Mouse (Mus musculus) E14TG2a.4 (cell line): ENCODE measurements around the gene Immp2l.
"Not testable (repeated sequence)": the region's sequence is repeated elsewhere in the genome, so short reads cannot be mapped to it uniquely, and the experiment has no call there.

Experiments
- H3K27me3 ChIP-seq: 2 replicates; pipeline ENCODE4 v1.6.1; 2014; ENCODE audit warnings: low read length, control low read depth; ENCODE audit not compliant: insufficient read depth
- H3K36me3 ChIP-seq: 2 replicates; pipeline ENCODE4 v1.6.1; 2014; ENCODE audit warnings: low read length, control low read depth; ENCODE audit not compliant: insufficient read depth
- H3K4me1 ChIP-seq: replicated peaks from 2 replicates; pipeline ENCODE4 v1.6.1; 2014; ENCODE audit warnings: low read depth, low read length, control low read depth
- H3K4me3 ChIP-seq: replicated peaks from 2 replicates; pipeline ENCODE4 v1.5.1; 2014; ENCODE audit warnings: mild to moderate bottlenecking, low read length
- H3K9me3 ChIP-seq: 2 replicates; pipeline ENCODE4 v1.6.1; 2014; ENCODE audit warnings: low read length, control low read depth
- CTCF ChIP-seq: conservative IDR thresholded peaks from 2 replicates; pipeline ENCODE4 v1.5.1; 2014; ENCODE audit warnings: low read length
- NANOG ChIP-seq: IDR thresholded peaks from 2 replicates; pipeline ENCODE4 v1.6.1; 2014; ENCODE audit warnings: borderline replicate concordance, low read length, mixed read lengths
- POU5F1 ChIP-seq: IDR thresholded peaks from 2 replicates; pipeline ENCODE4 v1.6.1; 2014; ENCODE audit warnings: low read length, borderline replicate concordance

Gene Immp2l

DNA sequence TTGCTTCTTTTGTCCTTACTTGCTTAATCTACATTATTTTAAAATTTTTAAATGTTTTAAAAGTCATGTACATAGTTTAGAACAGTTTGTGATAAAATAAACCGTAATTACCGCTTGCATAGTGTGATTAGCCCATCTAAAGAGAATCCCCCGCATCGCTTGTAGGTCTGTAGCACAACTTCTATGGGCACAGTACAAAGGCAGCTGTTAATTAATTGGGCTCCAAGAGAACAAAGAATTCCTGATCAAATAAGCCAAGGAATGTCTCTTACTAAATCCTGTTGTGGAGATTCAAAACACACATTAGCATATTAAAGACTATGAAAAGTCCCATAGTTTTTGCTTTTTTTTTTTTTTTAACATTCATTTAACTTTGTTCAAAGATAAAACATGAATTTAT is 32.2 kb upstream of the Immp2l start:
- peaks cover 21% of the 10 kb centered on the region for H3K9me3 ChIP-seq
- no peak overlapping the region for H3K4me3 ChIP-seq
- no peaks in the 10 kb centered on the region for H3K27me3 ChIP-seq
- H3K4me1 ChIP-seq = peaks cover 37% of the 10 kb centered on the region
- TF ChIP-seq POU5F1 = no peak
- TF ChIP-seq CTCF = no peak
- no peak for TF ChIP-seq NANOG
- H3K36me3 ChIP-seq = peaks cover 6% of the 10 kb centered on the region

- not testable (repeated sequence) for H3K27me3 ChIP-seq, H3K4me3 ChIP-seq, H3K36me3 ChIP-seq
- Histone ChIP-seq H3K9me3 (peaks cover 19% of the 10 kb centered on the region), H3K4me1 (peaks cover 42% of the 10 kb centered on the region)
These were observed 31.7 kb upstream of the Immp2l start for GRCm38 (mm10) chr12:40992237-40992636.

- Histone ChIP-seq H3K9me3 (peaks cover 41% of the 10 kb centered on the region), H3K4me1 (peaks cover 42% of the 10 kb centered on the region), H3K4me3 (no peak overlapping the region), H3K36me3 (peaks cover 22% of the 10 kb centered on the region), H3K27me3 (no peaks in the 10 kb centered on the region)
- TF ChIP-seq POU5F1 = no peak
- TF ChIP-seq NANOG = no peak
These were observed 29.0 kb upstream of the Immp2l start for GRCm38 (mm10) chr12:40994846-40995245.

- Histone ChIP-seq H3K36me3 (peaks cover 22% of the 10 kb centered on the region), H3K9me3 (peaks cover 47% of the 10 kb centered on the region), H3K27me3 (no peaks in the 10 kb centered on the region), H3K4me3 (peak overlapping the region; percentile 32; the same call in 1 of the 2 replicates), H3K4me1 (peaks cover 37% of the 10 kb centered on the region)
- peak; percentile 67; the same call in 1 of the 2 replicates for TF ChIP-seq POU5F1
- no peak for TF ChIP-seq CTCF
- TF ChIP-seq NANOG = peak; percentile 90
These were observed 28.1 kb upstream of the Immp2l start for GRCm38 (mm10) chr12:40995618-40996370.

- no peak overlapping the region for H3K4me3 ChIP-seq
These were observed 1.4 kb upstream of the Immp2l start for GRCm38 (mm10) chr12:41022516-41022915.

GRCm38 (mm10) chr12:41024512-41024911 is 622 bp downstream of the Immp2l start:
- Histone ChIP-seq H3K27me3 (no peaks in the 10 kb centered on the region), H3K36me3 (peaks cover 9% of the 10 kb centered on the region; the same call in 1 of the 2 replicates), H3K4me1 (peaks cover 28% of the 10 kb centered on the region), H3K9me3 (peaks cover 10% of the 10 kb centered on the region), H3K4me3 (peak overlapping the region; percentile 91)
- TF ChIP-seq NANOG (no peak), POU5F1 (no peak)

More at GRCm38 (mm10) chr12:41022516-41022915, 1.4 kb upstream of the Immp2l start:
- TF ChIP-seq POU5F1 (no peak), CTCF (no peak), NANOG (no peak)
- H3K9me3 ChIP-seq = peaks cover 10% of the 10 kb centered on the region
- H3K4me1 ChIP-seq = peaks cover 28% of the 10 kb centered on the region
- no peaks in the 10 kb centered on the region for H3K27me3 ChIP-seq
- peaks cover 7% of the 10 kb centered on the region; the same call in 1 of the 2 replicates for H3K36me3 ChIP-seq

- H3K27me3 ChIP-seq = no peaks in the 10 kb centered on the region
- H3K36me3 ChIP-seq = peaks cover 12% of the 10 kb centered on the region
- H3K4me3 ChIP-seq = no peak overlapping the region
- peaks cover under 1% of the 10 kb centered on the region; the same call in 1 of the 2 replicates for H3K9me3 ChIP-seq
- H3K4me1 ChIP-seq = peaks cover 33% of the 10 kb centered on the region
- TF ChIP-seq NANOG = no peak
- TF ChIP-seq CTCF = no peak
- no peak for TF ChIP-seq POU5F1
These were observed 3.6 kb downstream of the Immp2l start for GRCm38 (mm10) chr12:41027485-41027884.

DNA sequence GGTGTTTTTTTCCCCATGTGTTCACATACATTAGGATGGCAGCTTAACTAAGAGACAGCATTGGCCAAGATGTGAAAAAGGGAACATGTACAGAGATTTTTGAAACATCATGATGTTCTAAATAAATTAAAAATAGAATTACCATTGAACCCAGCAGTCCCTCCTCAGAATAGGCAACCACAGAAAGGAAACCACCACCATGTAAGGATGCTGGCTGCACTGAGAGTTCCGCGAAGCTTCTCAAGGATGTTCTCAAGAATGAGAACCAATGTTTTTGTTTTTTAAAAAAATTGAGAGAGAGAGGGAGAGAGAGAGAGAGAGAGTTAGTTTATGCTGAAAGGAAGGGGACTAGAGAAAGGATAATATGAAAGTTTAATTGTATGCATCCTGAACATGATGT is 7.2 kb downstream of the Immp2l start:
- TF ChIP-seq NANOG (no peak), CTCF (no peak), POU5F1 (no peak)

GRCm38 (mm10) chr12:41033196-41033595 is 9.3 kb downstream of the Immp2l start:
- H3K4me3 ChIP-seq = no peak overlapping the region
- H3K4me1 ChIP-seq = peaks cover 6% of the 10 kb centered on the region; the same call in 1 of the 2 replicates
- peaks cover 7% of the 10 kb centered on the region; the same call in 1 of the 2 replicates for H3K9me3 ChIP-seq
- peaks cover 12% of the 10 kb centered on the region for H3K36me3 ChIP-seq
- TF ChIP-seq POU5F1 = no peak
- TF ChIP-seq CTCF = no peak
- no peak for TF ChIP-seq NANOG
- H3K27me3 ChIP-seq = no peaks in the 10 kb centered on the region

More for the DNA sequence above, 7.2 kb downstream of the Immp2l start:
- peaks cover 12% of the 10 kb centered on the region for H3K4me1 ChIP-seq
- H3K4me3 ChIP-seq = no peak overlapping the region
- peaks cover 7% of the 10 kb centered on the region; the same call in 1 of the 2 replicates for H3K9me3 ChIP-seq
- H3K36me3 ChIP-seq = peaks cover 21% of the 10 kb centered on the region
- no peaks in the 10 kb centered on the region for H3K27me3 ChIP-seq
